Mouse (Mus musculus) A20 (cell line): ENCODE results near the gene Gm10320.

Source experiments
- DNase-seq: peaks from one replicate; pipeline ENCODE4 v3.0.0-alpha.2; 2011; ENCODE audit warnings: low read depth, low spot score

The Gm10320 gene

DNA sequence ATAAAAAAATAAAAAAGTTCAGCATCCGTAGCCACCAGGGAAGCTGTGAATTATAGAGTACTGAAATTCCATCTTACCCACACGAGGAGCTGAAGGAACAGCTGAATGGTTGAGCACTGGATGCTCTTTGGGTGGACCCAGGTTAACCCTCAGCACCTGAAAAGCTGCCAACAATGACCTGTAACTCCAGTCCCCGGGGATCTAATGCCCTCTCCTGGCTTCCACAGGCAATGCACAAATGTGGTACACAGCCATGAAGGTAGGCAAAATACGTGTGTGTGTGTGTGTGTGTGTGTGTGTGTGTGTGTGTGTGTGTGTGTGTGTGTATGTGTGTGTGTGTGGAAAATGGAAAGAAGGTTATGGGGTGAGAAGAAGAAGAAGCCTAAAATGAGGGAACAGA, 30.3 kb downstream of the Gm10320 start:
- peak; percentile 10 for DNase-seq

DNA sequence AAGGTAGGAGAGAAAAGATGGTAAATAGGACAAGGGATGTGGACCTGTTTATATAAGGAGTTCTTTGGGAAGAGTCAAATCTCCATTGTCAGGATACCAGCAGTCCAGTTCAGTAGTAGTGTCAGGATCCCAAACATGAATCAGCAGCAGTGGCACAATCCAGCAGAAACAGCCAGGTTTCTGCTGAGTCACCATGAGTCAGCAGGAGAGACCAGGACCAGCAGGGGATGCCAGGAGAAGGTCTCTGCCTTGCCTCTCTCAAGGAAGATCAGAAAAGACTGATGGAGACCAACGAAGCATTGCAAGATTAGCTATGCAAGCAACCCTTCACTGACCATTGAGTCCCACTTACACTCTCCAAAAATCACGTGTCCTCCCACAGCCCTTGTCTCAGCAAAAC, 35.4 kb downstream of the Gm10320 start:
- no peak for DNase-seq

- no peak for DNase-seq
Measured at GRCm38 (mm10) chr13:98455646-98456045, 36.2 kb downstream of the Gm10320 start.

DNA sequence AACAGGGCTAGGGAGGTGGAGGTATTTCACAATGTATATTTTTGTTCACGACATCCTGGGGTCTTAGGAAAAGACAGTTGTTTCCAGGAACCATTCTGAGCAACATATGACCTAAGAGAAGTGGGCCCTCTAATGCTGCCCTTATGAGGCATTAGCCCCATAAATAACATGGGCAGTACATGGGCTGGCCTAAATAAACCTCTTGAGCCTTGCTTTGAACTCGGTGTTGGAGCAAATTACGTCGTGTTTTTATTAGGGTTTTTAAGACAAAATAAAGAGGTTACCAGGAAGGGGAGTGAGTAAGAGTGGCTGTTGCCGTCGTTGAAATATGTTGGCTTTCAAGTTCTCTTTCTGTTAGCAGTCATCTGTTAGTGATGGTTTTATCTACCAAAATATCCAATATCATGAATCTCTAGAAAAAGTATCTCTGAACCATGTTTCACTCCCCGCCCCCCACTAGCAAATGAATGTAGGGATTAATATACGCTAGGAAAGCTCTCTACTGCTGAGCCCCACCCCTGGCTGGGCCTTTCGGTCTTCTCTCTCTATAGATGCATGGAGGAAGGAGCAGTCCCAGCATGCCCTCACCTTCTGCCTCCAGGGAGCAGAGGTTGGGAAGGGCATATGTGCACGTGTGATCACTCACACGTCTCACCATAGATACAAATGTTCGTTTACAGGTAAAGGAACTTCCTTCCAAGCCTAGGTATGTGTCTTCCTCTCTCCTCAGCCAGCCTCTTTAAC, 37.4 kb downstream of the Gm10320 start:
- no peak for DNase-seq

DNA sequence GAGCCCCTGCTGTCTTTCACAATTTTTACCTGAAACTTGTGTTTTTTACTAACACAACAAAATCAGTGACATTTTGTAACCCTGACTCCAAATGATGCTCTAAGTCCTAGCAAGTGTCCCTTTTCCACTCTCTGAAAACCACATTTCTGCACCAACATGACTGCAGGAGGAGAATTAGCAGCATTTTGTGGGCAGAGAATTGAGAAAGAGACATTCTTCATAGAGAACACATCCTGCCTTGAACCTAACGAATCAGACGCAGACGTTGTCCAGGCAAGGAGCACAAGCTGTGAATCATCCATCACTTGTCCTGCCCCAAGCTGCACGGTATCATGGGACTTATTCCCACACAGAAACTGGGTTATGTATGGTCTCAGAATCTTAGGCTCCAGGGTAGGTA, 38.7 kb downstream of the Gm10320 start:
- DNase-seq = no peak

DNA sequence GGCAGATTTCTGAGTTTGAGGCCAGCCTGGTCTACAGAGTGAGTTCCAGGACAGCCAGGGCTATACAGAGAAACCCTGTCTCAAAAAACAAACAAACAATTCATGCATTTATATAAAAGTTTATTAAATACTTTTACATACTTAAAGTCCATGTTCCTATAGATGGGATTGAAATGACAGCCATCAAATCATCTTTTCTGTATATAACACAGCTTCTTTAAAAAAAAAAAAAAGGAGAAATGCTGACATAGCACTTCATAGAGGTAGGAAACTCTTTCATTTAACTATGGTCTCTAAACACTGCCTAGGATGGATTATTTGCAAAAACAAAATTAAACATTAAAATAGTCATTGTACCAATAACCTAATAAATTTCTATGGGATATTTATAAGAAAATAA, 43.1 kb downstream of the Gm10320 start:
- no peak for DNase-seq

GRCm38 (mm10) chr13:98447741-98448140, 44.1 kb downstream of the Gm10320 start:
- DNase-seq = no peak

DNA sequence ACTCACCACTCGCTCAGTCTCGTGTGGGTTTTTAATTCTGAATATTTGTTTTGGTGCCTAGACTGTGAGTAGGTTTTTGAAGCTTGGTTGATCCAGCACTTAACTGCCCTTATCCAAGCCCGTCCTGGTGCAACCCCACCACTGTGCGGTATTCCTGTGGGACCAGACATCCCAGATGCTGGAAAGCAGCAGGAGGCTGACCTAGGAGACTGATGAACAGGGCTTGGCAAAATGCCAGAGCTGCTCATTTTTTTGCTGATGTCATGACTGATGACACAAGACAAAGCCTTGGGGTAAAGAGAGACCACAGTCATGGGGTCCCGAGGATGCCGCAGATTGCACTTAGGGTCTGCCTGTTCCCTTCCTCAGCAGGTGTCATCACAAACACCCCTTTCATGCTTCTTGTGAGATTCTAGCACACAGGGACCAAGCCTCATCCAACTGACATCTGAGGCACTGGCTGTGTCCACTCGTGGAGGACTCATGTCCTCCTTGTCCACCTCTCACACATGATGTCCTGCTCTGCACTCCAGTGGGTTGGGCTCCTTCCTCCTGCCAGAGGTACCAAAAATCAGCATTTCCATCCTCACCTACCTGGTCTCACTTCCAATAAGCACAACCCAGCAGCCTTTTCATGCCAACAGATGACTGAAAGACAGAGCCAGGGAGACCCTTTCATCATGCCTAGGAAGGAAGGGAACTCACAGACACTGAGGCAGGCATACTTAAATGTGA, 46.2 kb downstream of the Gm10320 start:
- DNase-seq = no peak

- DNase-seq = no peak
Measured at GRCm38 (mm10) chr13:98441001-98441400, 50.8 kb downstream of the Gm10320 start.

DNA sequence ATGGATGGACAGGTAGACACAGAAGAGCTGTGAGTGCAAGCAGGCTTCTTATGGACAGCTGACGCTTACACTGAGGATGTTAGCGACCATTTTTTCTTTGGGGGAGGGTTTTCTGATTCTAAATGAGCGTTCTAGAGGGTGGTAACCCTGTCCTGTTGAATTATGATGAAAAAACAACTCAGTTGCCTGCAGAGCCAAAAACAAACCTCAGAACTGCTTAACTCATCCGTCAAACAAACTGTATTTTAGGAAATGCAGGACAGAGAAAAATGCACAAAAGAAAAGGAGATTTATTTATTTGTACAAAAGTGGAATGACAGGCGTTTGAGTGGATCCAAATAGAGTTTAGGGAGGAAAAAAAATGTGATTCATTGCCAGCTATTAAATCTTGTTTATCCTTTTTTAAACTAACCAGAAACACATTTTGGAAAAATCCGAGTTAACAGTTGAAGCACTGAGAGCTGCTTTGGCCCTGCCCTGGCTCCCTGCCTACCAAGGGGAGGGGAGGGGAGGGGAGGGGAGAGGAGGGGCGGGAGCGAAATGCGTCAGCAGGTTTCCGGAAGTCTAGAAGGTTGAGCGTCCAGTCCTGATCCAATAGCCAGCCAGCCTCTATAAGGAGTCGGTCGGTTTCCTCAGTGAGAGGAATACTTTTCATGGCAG, 51.4 kb downstream of the Gm10320 start:
- no peak for DNase-seq
